Mouse (Mus musculus) colon, adult 2 months (tissue): ENCODE measurements around the gene Gpbp1l1. TPM values are rescaled to one million over a fixed set of nuclear protein-coding genes. Genes with fewer than 3 reads are reported as not detected.

Experiments used
- polyA plus RNA-seq: library from polyadenylated mRNA; depleted of rRNA; stranded (reverse); fragments of >200 nt; gene quantifications from 2 replicates; pipeline ENCODE4 v1.2.3, GENCODE M21; 2012; rRNA removed

Gpbp1l1 gene
- 38.7 and 38.8 TPM in 2 replicates for polyA plus RNA-seq

GRCm38 (mm10) chr4:116557306-116558121, at the start of gene Gpbp1l1:
TSS of gene Gpbp1l1 (plus strand) at chr4:116557658.

GRCm38 (mm10) chr4:116555413-116556300, 1.8 kb upstream of the Gpbp1l1 start, which contains the start of gene Tmem69:
TSS of gene Tmem69 (minus strand) at chr4:116555936.

GRCm38 (mm10) chr4:116596379-116596778, 38.9 kb downstream of the Gpbp1l1 start, which contains the start of gene Ccdc17:
TSS of gene Ccdc17 (plus strand) at chr4:116596654.

GRCm38 (mm10) chr4:116627722-116628662, 70.5 kb downstream of the Gpbp1l1 start, which contains the start of gene Nasp:
TSS of gene Nasp (minus strand) at chr4:116627941.

Other genes starting within 250 kb of the Gpbp1l1 start
- 141 and 181 TPM in 2 replicates for gene Mast2, start 93.5 kb upstream of the Gpbp1l1 start, polyA plus RNA-seq
- gene Ipp, start 50.1 kb upstream of the Gpbp1l1 start, polyA plus RNA-seq, result 0.92 and 0.97 TPM in 2 replicates
- gene Tmem69, start 1.7 kb upstream of the Gpbp1l1 start, polyA plus RNA-seq, result 2.3 and 2.6 TPM in 2 replicates
- gene Ccdc17, start 39.0 kb downstream of the Gpbp1l1 start, polyA plus RNA-seq, result 9.1 and 9.2 TPM in 2 replicates
- 2.6 and 3.0 TPM in 2 replicates for gene Nasp, start 70.3 kb downstream of the Gpbp1l1 start, polyA plus RNA-seq
- gene Akr1a1, start 94.0 kb downstream of the Gpbp1l1 start, polyA plus RNA-seq, result 538 and 578 TPM in 2 replicates
- 37.4 and 42.6 TPM in 2 replicates for gene Prdx1, start 127.9 kb downstream of the Gpbp1l1 start, polyA plus RNA-seq
- 6.8 and 8.2 TPM in 2 replicates for gene Mmachc, start 150.7 kb downstream of the Gpbp1l1 start, polyA plus RNA-seq
- gene Ccdc163, start 150.9 kb downstream of the Gpbp1l1 start, polyA plus RNA-seq, result 14.4 and 28.4 TPM in 2 replicates
- 12.2 and 13.4 TPM in 2 replicates for gene Tesk2, start 163.3 kb downstream of the Gpbp1l1 start, polyA plus RNA-seq
- 15.9 and 19.8 TPM in 2 replicates for gene Toe1, start 250.0 kb downstream of the Gpbp1l1 start, polyA plus RNA-seq